Mouse (Mus musculus) Muller cell, postnatal 12 days (primary cell): Measurements from ENCODE around the gene Olfr402.
"Not testable (repeated sequence)": the region's sequence is repeated elsewhere in the genome, so short reads cannot be mapped to it uniquely, and the experiment has no call there.

Experiments used
- DNase-seq: peaks from one replicate; pipeline ENCODE4 v3.0.0-alpha.2; 2015; ENCODE audit errors: inconsistent ontology term

Gene Olfr402

GRCm38 (mm10) chr11:74153229-74153628 lies at the start of gene Olfr402:
TSS of gene Olfr402 (plus strand) at chr11:74153529.
- DNase-seq: no peak

- no peak for DNase-seq
Measured at GRCm38 (mm10) chr11:74105066-74105465, 48.3 kb upstream of the Olfr402 start.

GRCm38 (mm10) chr11:74113412-74113811 lies 39.9 kb upstream of the Olfr402 start, which contains the start of gene Olfr401:
TSS of gene Olfr401 (plus strand) at chr11:74113712.
- DNase-seq: no peak

GRCm38 (mm10) chr11:74140001-74140400 lies 13.3 kb upstream of the Olfr402 start:
- DNase-seq: not testable (repeated sequence)

GRCm38 (mm10) chr11:74145866-74146265 lies 7.5 kb upstream of the Olfr402 start:
- DNase-seq: no peak

- DNase-seq: no peak
Measured at GRCm38 (mm10) chr11:74168771-74169170, 15.4 kb downstream of the Olfr402 start.

- no peak for DNase-seq
Measured at GRCm38 (mm10) chr11:74183168-74183567, 29.8 kb downstream of the Olfr402 start.

- no peak for DNase-seq
Measured at GRCm38 (mm10) chr11:74183745-74184144, 30.4 kb downstream of the Olfr402 start.

- no peak for DNase-seq
Measured at GRCm38 (mm10) chr11:74185949-74186348, 32.6 kb downstream of the Olfr402 start, which contains the start of gene Olfr403. TSS of gene Olfr403 (plus strand) at chr11:74186249.
